Mouse (Mus musculus): ENCODE measurements at regions not wholly inside any gene's neighbourhood (a gene's known extent, or its start where the extent isn't known, plus 50 kb on each side); places are given as distances from the start of the nearest gene placed in this dataset.

- Histone ChIP-seq H3K4me3 (replicated peaks; ENCODE audit: extremely low read depth, low read depth, low read length) (no peak overlapping the region), H3K4me1 (ENCODE audit: control insufficient read depth, insufficient read depth, low read length) (no peaks in the 10 kb centered on the region)
- no peak for TF ChIP-seq POLR2A (IDR thresholded peaks at IDR 0.05; ENCODE audit: borderline replicate concordance, extremely low read depth, low read depth, low read length)
- no peak for TF ChIP-seq CTCF (IDR thresholded peaks at IDR 0.05; ENCODE audit: insufficient read depth, low read length)
- DNase-seq: no peak
- 58% methylated on average over 1 of the region's 1 CpGs for WGBS
Measured at GRCm38 (mm10) chr9:85011361-85011760, 301.2 kb upstream of the Gm11114 start.

GRCm38 (mm10) chr9:85048112-85048978, 264.2 kb upstream of the Gm11114 start:
- no peak overlapping the region for H3K4me3 ChIP-seq (replicated peaks; ENCODE audit: extremely low read depth, low read depth, low read length)
- WGBS: 74% methylated on average over 2 of the region's 2 CpGs
- TF ChIP-seq CTCF (IDR thresholded peaks at IDR 0.05; ENCODE audit: insufficient read depth, low read length) (no peak), POLR2A (IDR thresholded peaks at IDR 0.05; ENCODE audit: borderline replicate concordance, extremely low read depth, low read depth, low read length) (no peak)
- no peak for DNase-seq
- no peaks in the 10 kb centered on the region for H3K4me1 ChIP-seq (ENCODE audit: control insufficient read depth, insufficient read depth, low read length)

DNA sequence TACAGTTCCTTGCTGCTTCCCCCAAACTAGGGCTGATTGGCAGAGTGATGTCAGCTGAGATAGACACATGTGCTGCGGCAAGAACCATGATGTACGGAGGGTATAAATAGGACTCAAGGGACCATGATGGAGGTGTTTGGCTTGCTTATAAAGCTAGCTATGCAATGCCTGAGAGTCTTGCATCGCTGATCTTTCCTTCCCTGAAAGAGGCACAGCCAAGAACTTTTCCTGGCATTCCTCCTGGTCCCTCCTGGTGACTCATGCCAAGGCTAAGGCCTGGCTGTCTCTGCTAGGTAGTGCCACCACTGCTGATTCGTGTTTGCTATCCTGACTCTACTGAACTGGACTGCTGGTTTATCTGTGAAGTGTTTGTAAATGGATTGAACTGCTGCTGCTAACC, 260.0 kb upstream of the Gm11114 start:
- Histone ChIP-seq H3K4me3 (replicated peaks; ENCODE audit: extremely low read depth, low read depth, low read length) (no peak overlapping the region), H3K4me1 (ENCODE audit: control insufficient read depth, insufficient read depth, low read length) (no peaks in the 10 kb centered on the region)
- no peak for TF ChIP-seq POLR2A (IDR thresholded peaks at IDR 0.05; ENCODE audit: borderline replicate concordance, extremely low read depth, low read depth, low read length)
- TF ChIP-seq CTCF (IDR thresholded peaks at IDR 0.05; ENCODE audit: insufficient read depth, low read length): no peak
- 68% methylated on average over 4 of the region's 4 CpGs for WGBS
- DNase-seq: no peak

GRCm38 (mm10) chr9:85079975-85080374, 232.6 kb upstream of the Gm11114 start:
- no peak overlapping the region for H3K4me3 ChIP-seq (replicated peaks; ENCODE audit: extremely low read depth, low read depth, low read length)
- H3K4me1 ChIP-seq (ENCODE audit: control insufficient read depth, insufficient read depth, low read length): no peaks in the 10 kb centered on the region
- WGBS: 41% methylated on average over 5 of the region's 5 CpGs
- no peak for DNase-seq
- TF ChIP-seq POLR2A (IDR thresholded peaks at IDR 0.05; ENCODE audit: borderline replicate concordance, extremely low read depth, low read depth, low read length) (no peak), CTCF (IDR thresholded peaks at IDR 0.05; ENCODE audit: insufficient read depth, low read length) (no peak)

DNA sequence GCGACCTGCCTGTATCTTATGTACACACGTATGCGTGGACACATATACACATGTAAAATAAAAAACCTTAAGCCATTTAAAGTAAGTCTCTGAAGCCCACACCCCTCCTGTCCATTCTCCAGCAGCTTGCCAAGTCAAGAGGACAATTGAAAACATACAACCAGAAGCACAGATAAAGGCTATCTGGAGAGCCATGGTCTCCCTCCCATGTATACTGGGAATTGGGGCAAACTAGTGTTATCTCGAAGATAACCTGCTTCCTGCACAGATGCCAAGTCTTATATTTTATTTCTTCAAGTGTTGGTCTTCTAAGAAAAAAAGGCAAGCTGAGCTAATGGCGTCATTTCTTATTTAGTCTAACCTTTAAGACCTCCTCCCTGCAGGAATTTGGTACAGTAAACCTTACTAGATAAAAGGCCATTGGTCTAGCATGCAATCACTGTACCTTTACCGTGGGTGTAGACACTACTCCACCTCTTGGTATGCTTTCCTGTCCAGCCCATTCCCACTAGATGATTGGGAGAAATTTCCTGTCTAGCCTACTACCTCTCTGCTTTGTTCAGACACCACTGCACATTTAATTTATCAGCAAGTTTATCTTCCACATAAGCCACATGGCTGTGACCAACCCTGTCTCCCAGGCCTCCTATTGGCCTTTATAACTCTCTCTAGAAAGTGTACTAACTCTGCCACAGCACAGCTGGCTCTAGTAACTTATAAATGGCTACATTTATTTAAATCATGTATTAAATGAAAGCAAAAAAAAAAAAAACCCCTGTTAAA, 223.8 kb upstream of the Gm11114 start:
- no peak for DNase-seq
- 70% methylated on average over 6 of the region's 6 CpGs for WGBS
- Histone ChIP-seq H3K4me1 (ENCODE audit: control insufficient read depth, insufficient read depth, low read length) (no peaks in the 10 kb centered on the region), H3K4me3 (replicated peaks; ENCODE audit: extremely low read depth, low read depth, low read length) (no peak overlapping the region)
- TF ChIP-seq POLR2A (IDR thresholded peaks at IDR 0.05; ENCODE audit: borderline replicate concordance, extremely low read depth, low read depth, low read length) (no peak), CTCF (IDR thresholded peaks at IDR 0.05; ENCODE audit: insufficient read depth, low read length) (no peak)

- TF ChIP-seq POLR2A (IDR thresholded peaks at IDR 0.05; ENCODE audit: borderline replicate concordance, extremely low read depth, low read depth, low read length) (no peak), CTCF (IDR thresholded peaks at IDR 0.05; ENCODE audit: insufficient read depth, low read length) (no peak)
- no peaks in the 10 kb centered on the region for H3K4me1 ChIP-seq (ENCODE audit: control insufficient read depth, insufficient read depth, low read length)
- DNase-seq: no peak
- H3K4me3 ChIP-seq (replicated peaks; ENCODE audit: extremely low read depth, low read depth, low read length): no peak overlapping the region
- 52% methylated on average over 10 of the region's 10 CpGs for WGBS
Measured at GRCm38 (mm10) chr9:85090297-85090696, 222.3 kb upstream of the Gm11114 start.

DNA sequence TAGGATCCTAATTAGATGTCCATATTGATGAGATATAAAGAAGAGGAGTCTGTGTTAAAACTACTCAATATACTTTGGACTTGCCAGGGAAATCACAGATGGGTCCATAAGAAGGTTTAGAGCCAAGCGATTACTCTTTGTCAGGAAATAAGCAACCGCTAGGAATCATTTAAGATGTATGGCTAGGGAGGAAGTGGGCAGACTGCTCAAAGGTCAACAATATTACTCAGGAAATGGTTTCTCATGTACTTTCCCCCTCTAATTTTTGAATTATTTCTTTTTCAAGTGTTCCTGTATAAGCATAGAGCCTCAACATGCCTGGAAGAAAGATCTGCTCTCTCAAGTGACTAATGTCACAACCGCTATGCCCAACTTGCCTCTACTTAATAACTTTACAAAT, 217.3 kb upstream of the Gm11114 start:
- TF ChIP-seq CTCF (IDR thresholded peaks at IDR 0.05; ENCODE audit: insufficient read depth, low read length) (no peak), POLR2A (IDR thresholded peaks at IDR 0.05; ENCODE audit: borderline replicate concordance, extremely low read depth, low read depth, low read length) (no peak)
- no peak overlapping the region for H3K4me3 ChIP-seq (replicated peaks; ENCODE audit: extremely low read depth, low read depth, low read length)
- WGBS: 57% methylated on average over 3 of the region's 3 CpGs
- no peaks in the 10 kb centered on the region for H3K4me1 ChIP-seq (ENCODE audit: control insufficient read depth, insufficient read depth, low read length)
- DNase-seq: no peak

GRCm38 (mm10) chr9:85096520-85096919, 216.1 kb upstream of the Gm11114 start:
- Histone ChIP-seq H3K4me1 (ENCODE audit: control insufficient read depth, insufficient read depth, low read length) (no peaks in the 10 kb centered on the region), H3K4me3 (replicated peaks; ENCODE audit: extremely low read depth, low read depth, low read length) (no peak overlapping the region)
- 75% methylated on average over 4 of the region's 4 CpGs for WGBS
- no peak for DNase-seq
- TF ChIP-seq POLR2A (IDR thresholded peaks at IDR 0.05; ENCODE audit: borderline replicate concordance, extremely low read depth, low read depth, low read length) (no peak), CTCF (IDR thresholded peaks at IDR 0.05; ENCODE audit: insufficient read depth, low read length) (no peak)

DNA sequence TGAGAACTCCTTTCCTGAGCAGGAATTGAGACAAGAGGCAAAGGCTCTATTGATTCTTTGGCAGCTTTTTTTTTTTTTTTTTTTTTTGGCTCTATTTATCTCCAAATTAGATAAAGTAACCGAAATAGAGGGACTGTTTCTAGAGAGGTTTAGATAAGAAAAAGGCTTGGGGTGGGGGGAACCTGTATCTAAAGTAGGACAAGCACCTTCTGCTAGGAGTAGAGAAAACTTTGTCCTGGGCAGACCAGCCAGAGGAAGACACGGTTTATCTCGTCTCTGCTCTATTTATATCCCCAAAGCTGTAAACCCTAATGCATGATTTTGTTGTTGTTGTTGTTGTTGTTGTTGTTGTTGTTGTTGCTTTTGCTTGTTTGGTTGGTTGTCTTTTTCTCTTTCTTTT, 199.6 kb upstream of the Gm11114 start:
- Histone ChIP-seq H3K4me1 (ENCODE audit: control insufficient read depth, insufficient read depth, low read length) (no peaks in the 10 kb centered on the region), H3K4me3 (replicated peaks; ENCODE audit: extremely low read depth, low read depth, low read length) (no peak overlapping the region)
- WGBS: 63% methylated on average over 3 of the region's 3 CpGs
- no peak for TF ChIP-seq CTCF (IDR thresholded peaks at IDR 0.05; ENCODE audit: insufficient read depth, low read length)
- TF ChIP-seq POLR2A (IDR thresholded peaks at IDR 0.05; ENCODE audit: borderline replicate concordance, extremely low read depth, low read depth, low read length): no peak
- no peak for DNase-seq
